Mouse (Mus musculus): ENCODE measurements at regions not wholly inside any gene's neighbourhood (a gene's known extent, or its start where the extent isn't known, plus 50 kb on each side); places are given as distances from the start of the nearest gene placed in this dataset.

GRCm38 (mm10) chr2:137227495-137227894 lies 111.1 kb upstream of the Jag1 start:
- intact Hi-C loops (cut with DNase I): no loop called here
- DNase-seq (ENCODE audit: low spot score in 2 of 2): no peak

GRCm38 (mm10) chr2:137224702-137225552 lies 108.5 kb upstream of the Jag1 start:
- no peak for DNase-seq (ENCODE audit: low spot score in 2 of 2)
- intact Hi-C loops (cut with DNase I): no loop called here

GRCm38 (mm10) chr2:137215697-137216096 lies 99.3 kb upstream of the Jag1 start:
- intact Hi-C loops (cut with DNase I): no loop called here
- DNase-seq (ENCODE audit: low spot score in 2 of 2): no peak

GRCm38 (mm10) chr2:137207846-137208245 lies 91.4 kb upstream of the Jag1 start:
- intact Hi-C loops (cut with DNase I): no loop called here
- DNase-seq (ENCODE audit: low spot score in 2 of 2): no peak

GRCm38 (mm10) chr2:137204274-137204850 lies 87.9 kb upstream of the Jag1 start:
- intact Hi-C loops (cut with DNase I): no loop called here
- DNase-seq (ENCODE audit: low spot score in 2 of 2): peak in 1 of 2 experiments; percentile 2

GRCm38 (mm10) chr2:137200101-137200500 lies 83.7 kb upstream of the Jag1 start:
- intact Hi-C loops (cut with DNase I): no loop called here
- DNase-seq (ENCODE audit: low spot score in 2 of 2): no peak

- DNase-seq (ENCODE audit: low spot score in 2 of 2): no peak
- intact Hi-C loops (cut with DNase I): no loop called here
These were observed 75.7 kb upstream of the Jag1 start for GRCm38 (mm10) chr2:137192183-137192582.

GRCm38 (mm10) chr2:137169176-137169575 lies 52.7 kb upstream of the Jag1 start:
- DNase-seq (ENCODE audit: low spot score in 2 of 2): no peak
- intact Hi-C loops (cut with DNase I): no loop called here

- DNase-seq (ENCODE audit: low spot score in 2 of 2): peak in 1 of 2 experiments; percentile 6
- intact Hi-C loops (cut with DNase I): no loop called here
These were observed 52.2 kb upstream of the Jag1 start for GRCm38 (mm10) chr2:137168626-137169025.
